Mouse (Mus musculus) stomach, postnatal 0 days (tissue): ENCODE measurements around the gene Chst3.
A peak's percentile ranks its signal among the peaks of the same experiment; 100 is the strongest.

Experiments used
- CTCF ChIP-seq: IDR thresholded peaks from 2 replicates; pipeline ENCODE4 v1.5.1; 2016; ENCODE audit warnings: antibody characterized with exemption, low read depth, mild to moderate bottlenecking, moderate library complexity
- EP300 ChIP-seq: optimal IDR thresholded peaks from 2 replicates; pipeline ENCODE3; 2016; ENCODE audit warnings: antibody characterized with exemption

GRCm38 (mm10) chr10:60148087-60148486 lies 71.0 kb downstream of the Chst3 start:
- TF ChIP-seq CTCF: peak; percentile 97
- no peak for TF ChIP-seq EP300
